Mouse (Mus musculus): ENCODE data around the gene Olfr1288. TPM values are rescaled to one million over a fixed set of nuclear protein-coding genes. Genes with fewer than 3 reads are reported as not detected.

Olfr1288 gene
- not detected in 2 replicates for polyA plus RNA-seq (2012; rRNA removed)

GRCm38 (mm10) chr2:111473801-111474200 is at the start of gene Olfr1288:
TSS of gene Olfr1288 (plus strand) at chr2:111474101.

DNA sequence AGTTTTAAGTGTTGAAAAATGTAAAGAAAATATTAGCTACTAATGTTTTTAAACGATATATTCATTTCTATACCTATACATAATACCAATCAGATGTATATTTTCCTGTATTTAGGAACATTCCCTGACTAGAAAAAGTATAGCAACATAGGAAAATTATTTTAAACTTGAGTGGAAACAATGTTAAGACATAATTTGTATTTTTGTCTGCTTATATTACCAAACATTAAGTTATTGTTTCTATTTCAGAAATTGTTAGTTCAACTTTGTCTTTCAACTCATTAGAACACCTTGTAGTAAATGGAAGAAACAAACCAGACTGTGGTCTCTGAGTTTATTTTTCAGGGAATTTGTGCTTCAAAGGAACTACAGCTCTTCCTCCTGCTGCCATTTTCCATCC is 25.1 kb upstream of the Olfr1288 start, which contains the start of gene Olfr1287:
Olfr1287 (plus strand) TSS at position 301 of the 400 bp plus-strand sequence.

DNA sequence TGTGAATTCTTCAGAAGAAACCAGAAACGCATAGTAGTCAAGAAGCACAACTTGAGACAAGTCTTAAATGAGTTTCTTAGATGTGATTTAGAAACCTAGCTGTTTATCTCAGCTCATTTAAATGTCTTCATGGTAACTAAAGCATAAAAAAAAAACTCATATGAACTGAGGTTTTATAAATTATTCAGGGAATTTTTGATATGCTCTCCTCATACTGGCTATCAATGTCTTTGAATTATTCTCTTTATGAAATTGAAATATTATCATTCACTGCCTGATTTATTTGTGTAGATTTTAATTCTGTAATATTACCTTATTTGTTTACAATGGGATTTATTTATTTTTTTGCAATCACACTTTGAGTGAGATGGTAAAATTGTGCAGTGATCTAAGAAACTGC is 6.6 kb downstream of the Olfr1288 start, which contains the start of gene Olfr1289:
Olfr1289 (plus strand) TSS at position 301 of the 400 bp plus-strand sequence.

GRCm38 (mm10) chr2:111493729-111494128 is 19.8 kb downstream of the Olfr1288 start, which contains the start of gene Olfr1290:
TSS of gene Olfr1290 (minus strand) at chr2:111493829.

DNA sequence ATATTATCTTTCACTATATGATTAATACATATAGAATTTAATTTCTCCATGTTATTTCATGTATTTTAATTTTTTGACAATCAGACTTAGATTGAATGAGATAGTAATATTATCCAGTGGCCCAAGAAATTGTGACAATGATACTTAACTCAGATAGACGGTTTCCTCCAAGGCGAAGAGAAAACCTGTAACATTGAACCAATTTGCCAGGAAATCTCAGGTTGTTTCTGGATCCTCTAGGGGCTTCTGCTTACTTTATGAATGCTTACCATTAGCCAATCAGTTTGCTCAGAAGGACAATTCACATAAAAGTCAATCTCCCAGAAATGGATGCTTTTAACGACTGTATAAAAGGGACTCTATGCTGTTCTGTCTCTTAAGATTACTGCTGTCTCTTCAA is 23.0 kb downstream of the Olfr1288 start, which contains the start of gene Olfr1291-ps1:
Olfr1291-ps1 (plus strand) TSS at position 301 of the 400 bp plus-strand sequence.

DNA sequence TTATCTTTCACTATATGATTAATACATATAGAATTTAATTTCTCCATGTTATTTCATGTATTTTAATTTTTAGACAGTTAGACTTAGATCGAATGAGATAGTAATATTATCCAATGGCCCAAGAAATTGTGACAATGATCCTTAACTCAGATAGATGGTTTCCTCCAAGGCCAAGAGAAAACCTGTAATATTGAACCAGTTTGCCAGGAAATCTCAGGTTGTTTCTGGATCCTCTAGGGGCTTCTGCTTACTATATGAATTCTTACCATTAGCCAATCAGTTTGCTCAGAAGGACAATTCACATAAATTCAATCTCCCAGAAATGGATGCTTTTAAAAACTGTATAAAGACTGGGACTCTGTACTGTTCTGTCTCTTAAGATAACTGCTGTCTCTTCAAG is 51.0 kb downstream of the Olfr1288 start, which contains the start of gene Olfr1293-ps:
Olfr1293-ps (plus strand) TSS at position 301 of the 400 bp plus-strand sequence.

Other genes starting within 250 kb of the Olfr1288 start
- not detected in 2 replicates for gene 4930430A15Rik, start 244.5 kb upstream of the Olfr1288 start, polyA plus RNA-seq (2012; rRNA removed)
- gene Olfr1275, start 238.8 kb upstream of the Olfr1288 start, polyA plus RNA-seq (2012; rRNA removed): not detected in 2 replicates
- gene Olfr1276, start 219.6 kb upstream of the Olfr1288 start, polyA plus RNA-seq (2012; rRNA removed): not detected in 2 replicates
- not detected in 2 replicates for gene Olfr1277, start 200.0 kb upstream of the Olfr1288 start, polyA plus RNA-seq (2012; rRNA removed)
- gene Olfr1278, start 184.0 kb upstream of the Olfr1288 start, polyA plus RNA-seq (2012; rRNA removed): not detected in 2 replicates
- not detected in 2 replicates for gene Olfr1279, start 173.5 kb upstream of the Olfr1288 start, polyA plus RNA-seq (2012; rRNA removed)
- not detected in 2 replicates for gene Olfr1280, start 160.1 kb upstream of the Olfr1288 start, polyA plus RNA-seq (2012; rRNA removed)
- not detected in 2 replicates for gene Olfr1281, start 147.6 kb upstream of the Olfr1288 start, polyA plus RNA-seq (2012; rRNA removed)
- gene Olfr1282, start 138.0 kb upstream of the Olfr1288 start, polyA plus RNA-seq (2012; rRNA removed): not detected in 2 replicates
- not detected in 2 replicates for gene Olfr1283, start 107.3 kb upstream of the Olfr1288 start, polyA plus RNA-seq (2012; rRNA removed)
- gene Olfr1284, start 98.6 kb upstream of the Olfr1288 start, polyA plus RNA-seq (2012; rRNA removed): not detected in 2 replicates
- gene Olfr1286, start 51.0 kb upstream of the Olfr1288 start, polyA plus RNA-seq (2012; rRNA removed): not detected in 2 replicates
- not detected in 2 replicates for gene Olfr1287, start 25.0 kb upstream of the Olfr1288 start, polyA plus RNA-seq (2012; rRNA removed)
- gene Olfr1289, start 6.7 kb downstream of the Olfr1288 start, polyA plus RNA-seq (2012; rRNA removed): not detected in 2 replicates
- not detected in 2 replicates for gene Olfr1290, start 19.7 kb downstream of the Olfr1288 start, polyA plus RNA-seq (2012; rRNA removed)
- gene Olfr1291-ps1, start 23.1 kb downstream of the Olfr1288 start, polyA plus RNA-seq (2012; rRNA removed): not detected in 2 replicates
- gene Olfr1293-ps, start 51.1 kb downstream of the Olfr1288 start, polyA plus RNA-seq (2012; rRNA removed): not detected in 2 replicates
- not detected in 2 replicates for gene Olfr1294, start 66.2 kb downstream of the Olfr1288 start, polyA plus RNA-seq (2012; rRNA removed)
- gene Olfr1295, start 95.6 kb downstream of the Olfr1288 start, polyA plus RNA-seq (2012; rRNA removed): not detected in 2 replicates
- gene Olfr1297, start 152.4 kb downstream of the Olfr1288 start, polyA plus RNA-seq (2012; rRNA removed): not detected in 2 replicates
- not detected in 2 replicates for gene Olfr1298, start 175.1 kb downstream of the Olfr1288 start, polyA plus RNA-seq (2012; rRNA removed)
- not detected in 2 replicates for gene Olfr1299, start 187.3 kb downstream of the Olfr1288 start, polyA plus RNA-seq (2012; rRNA removed)

All from central nervous system, embryonic 11.5 days (tissue).